Mouse (Mus musculus) right cerebral cortex, adult 2 months (tissue): Measurements from ENCODE around the gene Spats2.

ENCODE experiments used
- DNase-seq, 2 experiments: peaks; one replicate each; pipeline ENCODE4 v3.0.0; 2021 to 2022; ENCODE audit warnings: low spot score in 2 of 2

Spats2 gene

GRCm38 (mm10) chr15:99259167-99259729 is 133.5 kb downstream of the Spats2 start:
- no peak for DNase-seq

- peak; percentile 42 to 56 for DNase-seq
Observed at GRCm38 (mm10) chr15:99259730-99260252, 134.1 kb downstream of the Spats2 start.

- no peak for DNase-seq
Observed at GRCm38 (mm10) chr15:99262702-99263101, 137.0 kb downstream of the Spats2 start.
